Mouse (Mus musculus): ENCODE data around the gene Pou6f2.

Pou6f2 gene

DNA sequence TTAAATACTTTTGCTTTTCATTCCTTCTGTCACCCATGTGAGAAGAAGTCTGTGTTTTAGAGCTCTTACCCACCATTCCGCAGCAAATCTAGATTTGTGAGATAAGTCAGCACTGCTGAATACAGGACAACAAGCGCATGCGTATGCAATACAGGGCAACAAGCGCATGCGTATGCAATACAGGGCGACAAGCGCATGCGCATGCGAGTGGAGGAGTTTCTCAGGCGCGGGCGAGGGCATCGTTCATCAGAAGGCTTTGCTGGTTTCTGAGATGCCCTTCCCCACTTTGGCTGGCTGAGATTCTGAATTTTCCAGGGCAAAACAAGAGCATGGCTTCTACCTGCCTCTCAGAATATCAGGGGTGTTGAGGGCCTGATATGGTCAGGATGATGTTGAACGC, 186.2 kb downstream of the Pou6f2 start:
- DNase-seq = no peak

DNA sequence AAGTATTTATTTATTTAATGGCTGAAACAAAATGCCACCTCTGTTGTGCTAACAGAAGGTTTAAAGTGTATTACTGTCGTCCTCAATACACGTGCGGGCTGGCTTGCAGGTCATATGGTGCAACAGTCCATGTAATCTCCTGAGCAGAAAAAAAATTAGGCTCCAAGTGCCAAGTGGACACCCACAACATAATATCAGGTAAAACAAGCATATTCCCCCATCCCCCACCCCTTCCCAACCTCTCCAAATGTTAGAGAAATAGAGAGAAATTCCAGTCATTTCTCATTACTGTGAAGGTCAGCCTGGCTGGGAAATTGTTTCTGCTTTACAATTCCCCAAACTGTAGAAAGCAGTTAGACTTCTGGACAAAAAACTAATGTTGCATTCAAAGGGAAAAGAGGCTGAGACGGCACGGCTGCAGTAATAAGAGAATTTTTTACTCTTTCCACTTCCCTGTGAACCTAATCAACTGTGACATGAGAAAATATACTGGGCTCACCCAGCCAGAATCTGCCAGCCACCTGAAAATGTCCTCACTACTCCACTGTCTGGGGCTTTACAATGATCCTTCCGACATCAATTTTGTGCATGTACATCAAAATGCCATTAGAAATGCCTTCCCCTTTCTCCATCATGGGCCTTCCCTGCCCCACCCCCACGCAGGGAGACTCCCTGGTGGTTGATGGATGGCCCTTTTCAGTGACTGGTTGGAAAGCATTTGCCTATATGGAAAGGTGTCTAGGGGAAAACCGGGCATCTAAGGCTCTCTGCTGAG, 192.8 kb downstream of the Pou6f2 start:
- DNase-seq = no peak

DNA sequence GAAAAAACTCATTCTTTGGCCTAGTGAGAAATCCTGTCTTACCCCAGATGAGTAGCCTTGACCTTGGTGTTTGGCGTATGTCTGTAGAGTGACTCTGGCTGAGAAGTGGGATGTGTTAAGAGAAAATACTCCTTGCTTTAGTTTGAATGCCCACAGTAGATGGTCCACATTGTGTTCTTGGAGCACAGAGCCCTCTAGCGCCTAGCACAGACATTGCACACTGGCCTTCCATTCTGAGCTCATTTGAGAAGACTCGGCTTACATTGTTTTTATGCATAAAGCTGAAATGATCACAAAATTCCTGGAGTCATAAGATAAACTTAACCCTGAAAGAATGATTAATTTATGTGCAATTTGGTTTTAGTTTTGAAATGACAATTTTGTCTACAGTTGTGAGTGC, 223.5 kb downstream of the Pou6f2 start:
- no peak for DNase-seq

DNA sequence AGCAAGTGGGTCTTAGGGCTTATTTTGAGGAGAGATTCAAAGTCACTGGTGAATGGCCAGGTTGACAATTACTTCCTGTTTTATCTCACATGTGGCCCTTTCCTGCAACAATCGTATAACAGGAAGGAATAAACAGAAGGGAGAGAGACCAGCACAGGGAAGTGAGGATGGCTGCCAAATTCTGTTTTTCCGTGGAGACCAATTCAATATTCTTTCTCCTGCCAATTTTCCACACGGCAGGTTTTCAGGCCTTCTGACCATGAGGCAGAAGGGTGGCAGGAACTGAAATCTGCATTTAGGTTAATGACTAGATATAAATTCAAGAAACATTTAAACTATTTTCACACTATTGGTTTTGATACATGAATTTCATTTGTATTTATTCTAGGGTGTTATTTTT, 224.5 kb downstream of the Pou6f2 start:
- DNase-seq = no peak

DNA sequence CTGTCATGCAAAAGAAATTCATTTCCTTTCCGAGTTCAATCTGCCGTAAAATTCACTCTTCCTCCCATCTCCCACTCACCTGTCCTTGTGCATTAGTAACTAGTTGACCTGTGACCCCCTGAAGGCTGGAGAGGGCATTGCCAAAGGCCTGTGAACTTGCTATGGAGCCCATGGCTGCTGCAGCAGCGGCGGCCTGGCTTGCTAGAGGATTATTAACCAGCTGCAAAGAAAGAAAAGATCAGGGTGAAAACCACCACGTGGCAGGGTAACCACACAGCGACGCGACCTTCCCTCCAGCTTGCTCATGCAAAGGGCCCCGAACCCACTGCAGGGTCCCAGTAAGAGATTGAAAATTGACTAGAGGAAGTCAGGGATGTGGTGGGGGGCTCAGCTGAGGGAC, 225.2 kb downstream of the Pou6f2 start:
- peak; percentile 79 for DNase-seq

DNA sequence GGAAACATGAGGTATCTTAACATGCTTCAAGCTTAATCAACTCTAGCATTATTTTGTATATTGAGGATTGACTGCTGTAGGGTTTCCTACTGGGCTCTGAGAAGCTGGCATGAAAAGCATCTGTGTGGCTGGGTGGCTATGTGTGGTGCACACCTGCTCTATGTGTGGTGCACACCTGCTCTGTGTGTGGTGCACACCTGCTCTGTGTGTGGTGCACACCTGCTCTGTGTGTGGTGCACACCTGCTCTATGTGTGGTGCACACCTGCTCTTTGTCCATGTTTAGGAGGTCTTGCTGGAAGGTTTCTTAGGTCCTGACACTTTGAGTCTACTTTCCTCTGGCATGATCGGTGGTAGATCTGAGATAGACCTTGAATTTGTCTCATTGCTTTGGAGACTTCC, 233.3 kb downstream of the Pou6f2 start:
- DNase-seq = peak; percentile 40

DNA sequence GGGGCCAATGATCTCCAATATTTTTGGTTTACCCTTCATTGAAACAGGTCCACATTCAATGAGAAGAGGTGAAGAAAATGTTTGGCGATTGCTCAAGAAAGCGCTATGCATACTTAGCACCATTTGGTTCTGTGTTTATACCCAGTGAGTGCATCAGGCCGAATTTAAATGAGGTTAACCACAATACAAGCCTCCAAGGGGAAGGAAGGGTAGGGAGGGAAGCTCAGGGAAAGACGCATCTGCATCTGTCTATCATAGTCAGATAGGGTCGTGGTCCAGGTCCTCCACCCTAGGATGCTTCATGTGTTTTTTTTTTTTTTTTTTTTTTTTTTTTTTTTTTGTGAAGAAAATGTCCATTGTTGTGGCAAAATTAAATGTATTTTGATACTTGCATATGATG, 236.9 kb downstream of the Pou6f2 start:
- DNase-seq = peak; percentile 11

DNA sequence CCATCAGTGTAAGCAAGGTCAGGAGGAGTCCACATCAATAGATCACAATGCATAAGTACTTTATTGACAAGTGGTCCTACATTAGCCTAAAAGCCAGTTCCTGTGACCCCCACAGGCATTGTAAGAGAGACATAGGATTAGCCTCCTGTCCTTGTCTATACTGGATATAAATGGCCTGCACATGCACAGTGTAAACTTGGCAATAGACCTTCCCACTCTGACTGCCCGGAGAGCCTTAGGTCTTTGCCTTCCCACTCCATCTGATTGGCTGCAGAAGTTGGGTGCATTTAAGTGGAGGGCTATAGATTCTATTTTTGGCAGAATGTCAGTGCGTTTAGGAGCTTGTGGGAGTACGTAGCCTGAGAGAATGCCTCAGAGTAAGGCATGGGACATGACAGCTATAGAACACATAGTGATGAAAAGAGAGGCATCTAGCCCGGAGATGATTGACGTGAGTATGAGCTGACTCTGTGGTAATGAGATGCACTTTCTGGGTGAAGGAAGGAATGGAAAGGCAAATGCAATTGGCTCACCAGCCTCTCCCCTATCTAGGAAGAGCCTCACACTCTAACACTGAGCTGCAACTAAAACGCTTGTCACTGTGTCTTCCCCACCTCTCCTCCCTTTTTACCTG, 243.4 kb downstream of the Pou6f2 start:
- no peak for DNase-seq

DNA sequence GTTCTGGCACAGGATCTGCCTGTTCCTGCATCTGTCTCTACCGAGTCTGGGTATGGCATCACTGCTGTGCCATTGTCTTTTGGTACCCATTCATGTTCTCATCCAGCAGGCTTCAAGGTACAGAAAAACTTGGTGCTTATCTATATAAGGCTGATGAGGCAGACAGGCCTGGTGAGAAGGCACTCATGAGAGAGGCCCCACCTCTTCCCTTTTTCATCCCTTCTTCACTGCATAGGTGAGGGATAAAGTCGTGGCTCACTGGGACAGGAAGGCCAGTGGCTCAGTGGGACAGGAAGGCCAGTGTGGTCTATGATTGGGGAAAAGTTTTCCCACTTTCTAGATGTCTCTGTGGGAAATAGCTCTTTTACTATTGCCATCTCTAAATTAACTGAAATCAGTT, 263.8 kb downstream of the Pou6f2 start:
- DNase-seq = peak; percentile 51

DNA sequence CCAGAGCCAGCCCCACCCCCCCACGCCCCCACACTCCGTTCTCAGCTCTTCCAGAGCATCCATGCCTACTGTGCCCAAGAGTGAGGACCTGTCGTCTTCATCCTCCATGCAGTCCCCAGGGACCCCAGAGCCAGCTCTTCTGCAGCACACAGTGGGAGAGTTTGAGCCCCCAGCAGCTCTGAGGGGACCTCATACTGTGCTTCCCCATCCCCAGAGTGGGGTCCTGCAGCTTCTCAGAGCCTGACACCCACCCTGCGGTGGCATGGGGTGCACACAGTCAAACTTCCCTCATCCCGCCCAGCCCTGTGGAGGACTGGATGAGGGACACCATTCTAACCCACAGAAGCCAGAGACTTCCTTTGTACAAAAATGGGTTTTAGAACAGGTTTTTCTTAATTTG, 264.3 kb downstream of the Pou6f2 start:
- DNase-seq = peak; percentile 72

DNA sequence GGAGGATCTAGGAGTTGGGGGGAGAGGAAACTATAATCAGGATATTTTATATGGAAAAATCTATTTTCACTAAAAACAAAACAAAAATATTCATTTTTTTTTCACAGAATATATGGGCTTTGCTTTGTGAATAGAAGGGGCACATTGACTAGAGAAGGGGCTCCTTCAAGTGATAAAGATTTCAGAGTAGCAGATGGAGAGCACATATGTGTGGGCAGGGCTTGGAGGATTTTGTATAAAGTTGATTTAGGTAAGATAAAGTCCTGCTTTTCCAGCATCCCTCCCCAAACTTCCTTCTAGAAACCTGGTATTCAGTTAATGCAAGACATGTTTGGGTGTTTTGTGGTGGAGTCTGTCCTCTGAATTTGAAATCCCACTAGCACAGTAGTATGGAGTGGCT, 266.2 kb downstream of the Pou6f2 start:
- no peak for DNase-seq

DNA sequence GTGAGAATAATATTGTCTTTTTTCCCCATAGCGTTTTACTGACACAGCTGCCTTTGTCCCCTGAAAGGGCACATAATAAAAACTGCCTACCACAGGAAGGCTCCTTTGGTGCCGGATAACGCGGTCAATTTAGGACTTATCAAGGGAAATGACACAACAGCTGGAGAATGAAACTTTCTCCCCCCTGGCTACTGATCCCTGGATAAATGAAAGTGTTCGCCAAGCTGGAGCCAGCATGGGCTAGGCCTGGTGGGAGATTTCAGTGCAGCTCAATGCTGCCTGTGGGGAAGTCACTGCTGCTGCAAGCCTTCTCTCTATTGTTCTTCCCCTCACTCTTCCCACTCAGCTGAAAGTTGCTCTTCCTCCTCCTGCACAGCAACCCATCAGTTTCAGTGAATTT, 267.8 kb downstream of the Pou6f2 start:
- DNase-seq = peak; percentile 83

DNA sequence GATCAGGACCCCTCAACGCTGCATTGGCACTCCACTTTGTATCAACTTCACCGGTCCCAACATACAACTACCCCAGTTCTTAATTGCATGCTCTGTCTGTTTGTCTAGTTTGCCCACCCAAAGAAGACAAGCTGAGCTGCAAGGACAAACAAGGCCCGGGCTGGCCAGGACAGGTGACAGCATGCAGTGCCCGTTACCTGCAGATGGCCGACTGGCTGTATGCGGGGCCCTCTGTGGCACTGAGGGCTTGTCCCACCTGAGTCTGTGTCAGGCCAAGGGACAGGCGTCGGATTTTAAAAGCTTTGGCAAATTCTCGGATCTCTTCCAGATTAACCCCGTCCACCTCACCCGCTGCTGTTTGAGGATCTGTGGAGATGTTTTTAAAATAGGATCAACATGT, 268.7 kb downstream of the Pou6f2 start:
- DNase-seq = peak; percentile 69

DNA sequence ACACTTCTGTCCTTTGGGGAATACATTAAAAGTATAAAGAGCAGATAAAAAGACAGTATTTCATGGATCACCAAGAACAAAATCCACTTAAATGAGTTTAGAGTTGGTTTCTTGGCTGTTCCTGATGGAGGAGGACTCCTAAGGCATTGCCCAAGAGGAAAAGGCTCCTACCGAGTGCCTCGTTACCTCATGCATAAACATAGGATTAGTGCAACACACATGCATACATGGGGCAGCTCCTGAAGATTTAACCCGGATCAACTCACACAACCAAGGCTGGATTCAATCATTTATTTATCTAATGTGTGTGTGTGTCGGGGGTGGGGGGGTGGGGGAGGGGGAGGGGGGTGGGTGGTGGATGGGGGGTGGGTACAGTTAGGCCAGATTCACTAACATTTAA, 269.4 kb downstream of the Pou6f2 start:
- DNase-seq = no peak

DNA sequence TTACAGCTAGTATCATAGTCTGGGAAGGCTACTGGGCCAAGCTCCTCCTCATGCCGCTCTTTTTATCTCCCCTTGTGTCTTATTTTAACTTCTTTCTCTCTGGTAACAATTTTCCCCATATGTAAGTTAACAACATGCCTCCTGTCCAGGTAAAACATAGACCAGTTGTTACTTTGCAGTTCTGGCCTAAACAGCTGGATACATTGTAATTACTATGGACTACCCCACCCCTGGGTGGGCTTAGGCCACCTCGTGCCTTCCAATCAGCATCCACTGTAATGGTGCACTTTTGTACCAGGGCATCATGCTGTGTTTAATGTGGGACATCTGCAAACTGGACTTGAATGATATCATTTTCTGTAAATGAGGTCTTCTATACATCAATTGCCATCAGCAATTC, 271.4 kb downstream of the Pou6f2 start:
- DNase-seq = peak; percentile 34

DNA sequence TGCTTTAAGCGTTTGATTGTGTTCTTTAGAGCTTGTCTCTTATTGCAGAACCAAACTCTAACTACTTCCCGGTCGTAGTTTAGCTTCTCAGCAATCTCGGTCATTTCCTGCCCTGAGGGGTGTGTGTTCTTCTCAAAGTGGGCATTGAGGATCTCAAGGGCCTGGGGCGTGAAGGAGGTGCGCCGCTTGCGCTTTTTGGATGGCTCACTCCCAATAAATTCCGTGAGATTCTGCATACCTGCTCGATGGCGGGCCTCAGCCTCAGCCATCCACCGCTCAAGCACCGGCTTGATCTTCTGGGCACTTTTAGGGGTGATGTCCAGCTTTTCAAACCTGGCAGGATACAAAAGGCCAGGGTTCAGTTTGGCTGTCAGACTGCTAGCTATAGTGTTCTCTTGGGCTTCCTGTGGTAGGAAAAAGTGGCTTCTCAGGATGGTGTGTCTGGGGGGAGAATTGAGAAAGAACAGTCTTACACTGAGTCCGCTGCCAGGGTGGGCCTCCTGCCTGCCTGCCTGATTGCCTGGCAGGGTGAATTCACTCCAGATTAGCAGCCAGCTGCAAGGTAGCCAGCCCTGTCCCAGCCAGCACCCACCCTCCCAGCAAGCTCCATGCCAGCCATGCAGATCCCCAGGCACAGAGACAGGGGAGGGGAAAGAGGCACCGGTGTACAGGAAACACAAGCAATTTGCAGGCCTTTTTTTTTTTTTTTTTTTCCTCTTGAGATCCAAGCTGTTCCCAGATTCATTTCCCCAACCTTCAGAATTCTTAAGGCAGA, 272.1 kb downstream of the Pou6f2 start:
- DNase-seq = peak; percentile 83

DNA sequence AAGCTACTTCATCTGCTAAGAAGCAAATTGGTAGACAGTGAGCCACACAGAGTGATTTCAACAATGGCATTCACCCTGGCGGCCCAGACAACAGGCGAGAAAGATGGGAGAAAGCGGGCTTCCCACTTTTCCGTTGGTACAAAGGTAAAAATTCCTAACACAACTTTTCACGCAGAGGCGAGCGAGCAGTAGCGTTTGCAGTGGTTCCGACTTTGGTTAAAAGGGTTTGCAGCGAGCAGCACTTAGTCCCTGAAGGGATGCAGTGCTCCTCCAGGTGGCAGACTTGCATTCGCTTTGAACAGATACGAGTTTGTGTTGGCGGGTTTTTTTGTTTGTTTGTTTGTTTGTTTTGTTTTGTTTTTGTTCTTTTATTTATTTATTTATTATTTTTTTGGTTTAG, 273.1 kb downstream of the Pou6f2 start:
- DNase-seq = peak; percentile 61

DNA sequence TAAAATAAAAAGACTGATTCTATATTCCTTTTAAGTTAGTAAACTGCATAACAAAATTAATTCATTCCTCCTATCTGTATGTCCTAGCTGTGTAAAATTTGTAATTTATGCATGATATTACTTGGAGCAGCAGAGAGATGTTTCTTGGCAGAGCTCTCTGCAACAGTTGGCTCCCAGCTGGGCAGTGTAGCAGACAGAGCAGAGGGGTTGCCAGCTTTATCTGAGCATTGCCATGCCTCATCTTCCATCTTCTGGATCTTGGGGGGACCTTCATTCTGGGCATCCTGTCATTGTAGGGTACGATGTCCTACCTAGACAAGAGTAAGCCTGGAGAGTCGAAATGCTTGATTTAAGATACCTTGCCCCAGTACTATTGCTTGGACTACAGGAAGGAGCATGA, 277.1 kb downstream of the Pou6f2 start:
- peak; percentile 64 for DNase-seq

DNA sequence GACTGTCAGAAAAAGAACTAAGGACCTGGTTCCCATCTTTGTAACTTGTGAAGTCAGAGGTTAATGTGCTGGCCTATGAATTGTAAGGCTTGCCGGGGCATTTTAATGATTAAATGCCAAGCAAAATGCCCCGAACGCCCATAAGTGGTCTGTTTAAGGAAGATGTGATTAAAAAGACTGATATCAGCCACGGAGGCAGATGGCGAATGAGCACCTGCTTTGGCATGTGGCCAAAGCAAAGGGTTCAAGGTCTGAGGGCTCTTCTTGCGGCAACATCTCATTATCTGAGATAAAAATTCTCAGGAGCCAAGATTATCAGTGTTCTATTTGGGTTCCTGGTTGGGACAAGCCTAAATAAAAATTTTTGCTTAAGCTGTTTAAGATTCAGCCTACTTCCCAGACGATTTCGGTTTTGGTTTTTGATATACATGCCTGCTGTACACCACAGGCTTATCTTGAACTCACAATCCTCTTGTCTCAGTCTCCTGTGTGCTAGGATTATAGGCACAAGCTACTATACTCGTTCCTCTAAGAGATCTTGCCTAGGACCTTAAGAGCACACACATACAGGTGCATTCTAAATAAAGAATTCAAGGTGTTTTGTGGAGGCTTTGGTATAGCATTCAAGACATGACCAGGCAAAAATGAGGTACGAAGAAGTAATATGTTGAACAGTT, 315.9 kb downstream of the Pou6f2 start:
- DNase-seq = no peak

Measured in heart, adult 11 months (tissue).